Mouse (Mus musculus) layer of hippocampus, adult 11-12 months (tissue): ENCODE measurements around the gene Atxn1.

Source experiments
- DNase-seq: peaks from one replicate; pipeline ENCODE4 v3.0.0; 2022; ENCODE audit warnings: low spot score

Gene Atxn1

GRCm38 (mm10) chr13:45524791-45525435, 439.9 kb downstream of the Atxn1 start:
- DNase-seq, result no peak

- DNase-seq, result no peak
Measured at GRCm38 (mm10) chr13:45524305-45524704, 440.5 kb downstream of the Atxn1 start.

- DNase-seq, result no peak
Measured at GRCm38 (mm10) chr13:45516501-45517393, 448.1 kb downstream of the Atxn1 start.

- DNase-seq, result no peak
Measured at GRCm38 (mm10) chr13:45514832-45515422, 449.9 kb downstream of the Atxn1 start.

GRCm38 (mm10) chr13:45514115-45514514, 450.7 kb downstream of the Atxn1 start:
- DNase-seq, result no peak

- DNase-seq, result no peak
Measured at GRCm38 (mm10) chr13:45513009-45513984, 451.5 kb downstream of the Atxn1 start.

- DNase-seq, result no peak
Measured at GRCm38 (mm10) chr13:45512531-45512930, 452.3 kb downstream of the Atxn1 start.

GRCm38 (mm10) chr13:45511706-45512435, 452.9 kb downstream of the Atxn1 start:
- DNase-seq, result no peak

GRCm38 (mm10) chr13:45509366-45509765, 455.4 kb downstream of the Atxn1 start:
- no peak for DNase-seq

GRCm38 (mm10) chr13:45508495-45508894, 456.3 kb downstream of the Atxn1 start:
- peak; percentile 78 for DNase-seq

GRCm38 (mm10) chr13:45507274-45508229, 457.3 kb downstream of the Atxn1 start, which contains the start of gene Gmpr:
Gene Gmpr (plus strand): TSS chr13:45507444.
- peak; percentile 87 for DNase-seq

- no peak for DNase-seq
Measured at GRCm38 (mm10) chr13:45505546-45505945, 459.3 kb downstream of the Atxn1 start.

GRCm38 (mm10) chr13:45502791-45503190, 462.0 kb downstream of the Atxn1 start:
- no peak for DNase-seq

GRCm38 (mm10) chr13:45499906-45500305, 464.9 kb downstream of the Atxn1 start:
- DNase-seq, result no peak
